Mouse (Mus musculus): Measurements from ENCODE around the gene 1700028K03Rik. TPM values are rescaled to one million over a fixed set of nuclear protein-coding genes. Genes with fewer than 3 reads are reported as not detected.

1700028K03Rik gene
- total and polyA plus RNA-seq, 3 experiments = not detected

GRCm38 (mm10) chr5:107491036-107491435 lies 43.5 kb upstream of the 1700028K03Rik start:
- Histone ChIP-seq H3K79me2 (ENCODE audit: control insufficient read depth, insufficient read depth, low read length, poor library complexity) (no peaks in the 10 kb centered on the region), H3K27me3 (ENCODE audit: control insufficient read depth in 1 of 2, insufficient read depth in 2 of 2, low read length in 2 of 2) (no peaks in the 10 kb centered on the region), H3K9ac (ENCODE audit: control insufficient read depth, low read depth, low read length, poor library complexity, severe bottlenecking) (no peak overlapping the region), H3K27ac (ENCODE audit: control insufficient read depth, low read depth, low read length) (no peak overlapping the region), H3K36me3 (ENCODE audit: control insufficient read depth in 1 of 2, insufficient read depth in 2 of 2, low read length in 2 of 2) (no peaks in the 10 kb centered on the region), H3K4me1 (ENCODE audit: control insufficient read depth in 1 of 2, insufficient read depth in 2 of 2, low read length in 2 of 2) (peaks cover 0 to 3% of the 10 kb centered on the region in 2 experiments; a peak in 1 of 4 replicates), H3K4me3 (ENCODE audit: control insufficient read depth in 1 of 2, insufficient read depth in 1 of 2, low read depth in 2 of 2, low read length in 2 of 2) (no peak overlapping the region), H3K9me3 (replicated peaks; ENCODE audit: insufficient read depth, low read length) (no peaks in the 10 kb centered on the region)
- no peak for TF ChIP-seq SMC3 (IDR thresholded peaks at IDR 0.05; ENCODE audit: low read depth, low read length)
- no peak for TF ChIP-seq E2F4 (IDR thresholded peaks at IDR 0.05; ENCODE audit: borderline replicate concordance, low read depth, low read length)
- TF ChIP-seq KAT2A (conservative IDR thresholded peaks at IDR 0.05; ENCODE audit: low read depth, low read length) = no peak
- no peak for TF ChIP-seq EP300 (IDR thresholded peaks at IDR 0.05; ENCODE audit: low read depth in 1 of 2, low read length in 2 of 2)
- no peak for TF ChIP-seq CHD1 (IDR thresholded peaks at IDR 0.05; ENCODE audit: low read depth, low read length)
- DNase-seq (ENCODE audit: low read depth, low spot score) = no peak

- no peaks in the 10 kb centered on the region for H3K79me2 ChIP-seq (ENCODE audit: control insufficient read depth, insufficient read depth, low read length, poor library complexity)
- H3K9me3 ChIP-seq (replicated peaks; ENCODE audit: insufficient read depth, low read length) = no peaks in the 10 kb centered on the region
- no peak for DNase-seq (ENCODE audit: low read depth, low spot score)
- peaks cover 0 to 3% of the 10 kb centered on the region in 2 experiments; a peak in 1 of 4 replicates for H3K4me1 ChIP-seq (ENCODE audit: control insufficient read depth in 1 of 2, insufficient read depth in 2 of 2, low read length in 2 of 2)
- no peak overlapping the region for H3K27ac ChIP-seq (ENCODE audit: control insufficient read depth, low read depth, low read length)
- no peak overlapping the region for H3K4me3 ChIP-seq (ENCODE audit: control insufficient read depth in 1 of 2, insufficient read depth in 1 of 2, low read depth in 2 of 2, low read length in 2 of 2)
- TF ChIP-seq RAD21 (IDR thresholded peaks at IDR 0.05; ENCODE audit: low read depth, low read length) = no peak
- no peak for TF ChIP-seq MAZ (IDR thresholded peaks at IDR 0.05; ENCODE audit: low read depth, low read length)
- no peak for TF ChIP-seq TCF12 (IDR thresholded peaks at IDR 0.05; ENCODE audit: low read depth, low read length)
- no peak for TF ChIP-seq E2F4 (IDR thresholded peaks at IDR 0.05; ENCODE audit: borderline replicate concordance, low read depth, low read length)
- no peak for TF ChIP-seq MAFK (IDR thresholded peaks at IDR 0.05; ENCODE audit: borderline replicate concordance, low read depth, low read length)
- TF ChIP-seq NRF1 (IDR thresholded peaks at IDR 0.05; ENCODE audit: insufficient read depth, low read depth, low read length, poor library complexity, severe bottlenecking) = no peak
- TF ChIP-seq ELF1 (IDR thresholded peaks at IDR 0.05; ENCODE audit: low read depth, low read length) = no peak
- no peaks in the 10 kb centered on the region for H3K36me3 ChIP-seq (ENCODE audit: control insufficient read depth in 1 of 2, insufficient read depth in 2 of 2, low read length in 2 of 2)
- H3K27me3 ChIP-seq (ENCODE audit: control insufficient read depth in 1 of 2, insufficient read depth in 2 of 2, low read length in 2 of 2) = no peaks in the 10 kb centered on the region
- no peak overlapping the region for H3K9ac ChIP-seq (ENCODE audit: control insufficient read depth, low read depth, low read length, poor library complexity, severe bottlenecking)
Observed at GRCm38 (mm10) chr5:107492471-107492870, 42.0 kb upstream of the 1700028K03Rik start.

- H3K27me3 ChIP-seq (ENCODE audit: control insufficient read depth in 1 of 2, insufficient read depth in 2 of 2, low read length in 2 of 2) = no peaks in the 10 kb centered on the region
- no peaks in the 10 kb centered on the region for H3K79me2 ChIP-seq (ENCODE audit: control insufficient read depth, insufficient read depth, low read length, poor library complexity)
- no peak overlapping the region for H3K4me3 ChIP-seq (ENCODE audit: control insufficient read depth in 1 of 2, insufficient read depth in 1 of 2, low read depth in 2 of 2, low read length in 2 of 2)
- H3K36me3 ChIP-seq (ENCODE audit: control insufficient read depth in 1 of 2, insufficient read depth in 2 of 2, low read length in 2 of 2) = no peaks in the 10 kb centered on the region
- no peak overlapping the region for H3K9ac ChIP-seq (ENCODE audit: control insufficient read depth, low read depth, low read length, poor library complexity, severe bottlenecking)
- TF ChIP-seq TCF12 (IDR thresholded peaks at IDR 0.05; ENCODE audit: low read depth, low read length) (no peak), USF2 (IDR thresholded peaks at IDR 0.05; ENCODE audit: borderline replicate concordance in 1 of 2, insufficient read depth in 1 of 2, low read depth in 1 of 2, low read length in 2 of 2) (no peak), TAL1 (IDR thresholded peaks at IDR 0.05; ENCODE audit: low read length) (no peak), SMC3 (IDR thresholded peaks at IDR 0.05; ENCODE audit: low read depth, low read length) (peak; percentile 53), GABPA (IDR thresholded peaks at IDR 0.05; ENCODE audit: low read depth, low read length) (no peak), ZC3H11A (IDR thresholded peaks at IDR 0.05; ENCODE audit: low read depth, low read length) (0 out of 2 replicates have a peak, but pooled peaks have one; percentile 19), CTCF (IDR thresholded peaks at IDR 0.05 in 2 of 3, conservative IDR thresholded peaks at IDR 0.05 in 1 of 3; ENCODE audit: control insufficient read depth in 1 of 3, insufficient read depth in 1 of 3, low read depth in 2 of 3, low read length in 3 of 3, poor library complexity in 1 of 3, severe bottlenecking in 1 of 3) (peak; percentile 35 to 47 (median 41); a peak in 5 of 6 replicates), RAD21 (IDR thresholded peaks at IDR 0.05; ENCODE audit: low read depth, low read length) (peak; percentile 37), GATA1 (IDR thresholded peaks at IDR 0.05; ENCODE audit: low read depth, low read length) (0 out of 2 replicates have a peak, but pooled peaks have one; percentile 7)
- no peak overlapping the region for H3K27ac ChIP-seq (ENCODE audit: control insufficient read depth, low read depth, low read length)
- H3K9me3 ChIP-seq (replicated peaks; ENCODE audit: insufficient read depth, low read length) = no peaks in the 10 kb centered on the region
- peak; percentile 50 for DNase-seq (ENCODE audit: low read depth, low spot score)
- peaks cover 0 to 3% of the 10 kb centered on the region in 2 experiments; a peak in 1 of 4 replicates for H3K4me1 ChIP-seq (ENCODE audit: control insufficient read depth in 1 of 2, insufficient read depth in 2 of 2, low read length in 2 of 2)
Observed at GRCm38 (mm10) chr5:107494759-107495158, 39.8 kb upstream of the 1700028K03Rik start.

Data from MEL (cell line).